ENCODE assay signal across 11 mouse cellular contexts in genomic region chr1:88847333-88848091, GRCm38 (mm10).
A peak's percentile ranks its signal among the peaks of the same experiment; 100 is the strongest.
DNase-seq lines count a peak whose midpoint lies in the region; ATAC-seq lines count a peak whose summit lies in the region.
"Had no signal": no experiment of that assay in that cellular context is flagged by ENCODE, and none has a peak within 500 bp of the region (broad histone marks: within the 10 kb centered on the region; RNA-seq: fewer than 3 reads in every experiment).

No protein-coding gene starts in this region.

- no peaks in the 10 kb centered on the region for H3K4me1 ChIP-seq in hindbrain, embryonic 11.5 days (replicated peaks; ENCODE audit: control insufficient read depth, insufficient read depth, low read length)
- H3K4me1 ChIP-seq in midbrain, embryonic 13.5 days (replicated peaks): peaks cover 14% of the 10 kb centered on the region
- peaks cover 4% of the 10 kb centered on the region; the same call in 1 of the 2 replicates for H3K4me1 ChIP-seq in intestine, embryonic 15.5 days (replicated peaks)

- peak; percentile 84 for ATAC-seq in hindbrain, embryonic 11.5 days (ENCODE audit: low FRiP score)
- peak; percentile 72 for ATAC-seq in midbrain, embryonic 13.5 days
- ATAC-seq in intestine, embryonic 15.5 days: no peak

- no peaks in the 10 kb centered on the region for H3K27me3 ChIP-seq in hindbrain, embryonic 11.5 days (ENCODE audit: control insufficient read depth, insufficient read depth, low read length)
- 0 out of 2 replicates have a peak, but pooled peaks cover 2% of the 10 kb centered on the region for H3K27me3 ChIP-seq in midbrain, embryonic 13.5 days
- no peaks in the 10 kb centered on the region for H3K27me3 ChIP-seq in intestine, embryonic 15.5 days (replicated peaks)

- H3K27ac ChIP-seq in hindbrain, embryonic 11.5 days (ENCODE audit: low read depth, low read length): peak overlapping the region; percentile 70
- peak overlapping the region; percentile 78 for H3K27ac ChIP-seq in midbrain, embryonic 13.5 days
- no peak overlapping the region for H3K27ac ChIP-seq in intestine, embryonic 15.5 days

- WGBS in hindbrain, embryonic 11.5 days: 40% methylated on average over 16 of the region's 16 CpGs
- WGBS in midbrain, embryonic 13.5 days: 37% methylated on average over 16 of the region's 16 CpGs
- WGBS in intestine, embryonic 15.5 days: 52% methylated on average over 16 of the region's 16 CpGs

- no peak overlapping the region for H3K9ac ChIP-seq in hindbrain, embryonic 11.5 days (ENCODE audit: low read depth, low read length)
- no peak overlapping the region for H3K9ac ChIP-seq in midbrain, embryonic 13.5 days (replicated peaks)
- no peak overlapping the region for H3K9ac ChIP-seq in intestine, embryonic 15.5 days

- no peak overlapping the region for H3K4me3 ChIP-seq in hindbrain, embryonic 11.5 days (ENCODE audit: low read depth, low read length)
- H3K4me3 ChIP-seq in midbrain, embryonic 13.5 days (replicated peaks): no peak overlapping the region
- no peak overlapping the region for H3K4me3 ChIP-seq in intestine, embryonic 15.5 days (replicated peaks)

- peak; percentile 49 for DNase-seq in cerebellum, adult 11 months
- DNase-seq in cerebellum, adult 9-11 months: peak; percentile 71
- DNase-seq in hindbrain, embryonic 11.5 days (ENCODE audit: low spot score): peak; percentile 52
- DNase-seq in urinary bladder, postnatal 25 days (ENCODE audit: low spot score): no peak
- DNase-seq in layer of hippocampus, adult 11-12 months (ENCODE audit: low spot score): no peak
- no peak for DNase-seq in frontal cortex, postnatal 14 days (ENCODE audit: low spot score in 2 of 2)
- DNase-seq: heart, postnatal 14 days; lung, postnatal 10 days had no signal

- H3K4me2 ChIP-seq in hindbrain, embryonic 11.5 days (replicated peaks; ENCODE audit: low read depth, low read length): no peak overlapping the region
- no peak overlapping the region for H3K4me2 ChIP-seq in midbrain, embryonic 13.5 days (replicated peaks)
- H3K4me2 ChIP-seq in intestine, embryonic 15.5 days (replicated peaks): no peak overlapping the region

- no peaks in the 10 kb centered on the region for H3K36me3 ChIP-seq in hindbrain, embryonic 11.5 days (ENCODE audit: control insufficient read depth, insufficient read depth, low read length)
- H3K36me3 ChIP-seq in midbrain, embryonic 13.5 days: no peaks in the 10 kb centered on the region
- no peaks in the 10 kb centered on the region for H3K36me3 ChIP-seq in intestine, embryonic 15.5 days
- H3K36me3 ChIP-seq: G1E had no signal

- no peaks in the 10 kb centered on the region for H3K9me3 ChIP-seq in hindbrain, embryonic 11.5 days (ENCODE audit: control insufficient read depth, low read length)
- H3K9me3 ChIP-seq in midbrain, embryonic 13.5 days: no peaks in the 10 kb centered on the region
- no peaks in the 10 kb centered on the region for H3K9me3 ChIP-seq in intestine, embryonic 15.5 days

Comparison
In these comparisons a context has a peak if more than half of its experiments do, and no peak if none do; other contexts are left out.
1. DNase-seq: peak in cerebellum, adult 11 months (single experiment), cerebellum, adult 9-11 months (single experiment) and hindbrain, embryonic 11.5 days (single experiment); none in urinary bladder, postnatal 25 days (single experiment), layer of hippocampus, adult 11-12 months (single experiment) and frontal cortex, postnatal 14 days (0 of 2).